Mouse (Mus musculus): Measurements from ENCODE around the gene Ccdc85c. TPM values are rescaled to one million over a fixed set of nuclear protein-coding genes. Genes with fewer than 3 reads are reported as not detected.

The Ccdc85c gene
- total and polyA plus RNA-seq, 3 experiments: 27.1 to 43.9 (median 39.2) TPM

DNA sequence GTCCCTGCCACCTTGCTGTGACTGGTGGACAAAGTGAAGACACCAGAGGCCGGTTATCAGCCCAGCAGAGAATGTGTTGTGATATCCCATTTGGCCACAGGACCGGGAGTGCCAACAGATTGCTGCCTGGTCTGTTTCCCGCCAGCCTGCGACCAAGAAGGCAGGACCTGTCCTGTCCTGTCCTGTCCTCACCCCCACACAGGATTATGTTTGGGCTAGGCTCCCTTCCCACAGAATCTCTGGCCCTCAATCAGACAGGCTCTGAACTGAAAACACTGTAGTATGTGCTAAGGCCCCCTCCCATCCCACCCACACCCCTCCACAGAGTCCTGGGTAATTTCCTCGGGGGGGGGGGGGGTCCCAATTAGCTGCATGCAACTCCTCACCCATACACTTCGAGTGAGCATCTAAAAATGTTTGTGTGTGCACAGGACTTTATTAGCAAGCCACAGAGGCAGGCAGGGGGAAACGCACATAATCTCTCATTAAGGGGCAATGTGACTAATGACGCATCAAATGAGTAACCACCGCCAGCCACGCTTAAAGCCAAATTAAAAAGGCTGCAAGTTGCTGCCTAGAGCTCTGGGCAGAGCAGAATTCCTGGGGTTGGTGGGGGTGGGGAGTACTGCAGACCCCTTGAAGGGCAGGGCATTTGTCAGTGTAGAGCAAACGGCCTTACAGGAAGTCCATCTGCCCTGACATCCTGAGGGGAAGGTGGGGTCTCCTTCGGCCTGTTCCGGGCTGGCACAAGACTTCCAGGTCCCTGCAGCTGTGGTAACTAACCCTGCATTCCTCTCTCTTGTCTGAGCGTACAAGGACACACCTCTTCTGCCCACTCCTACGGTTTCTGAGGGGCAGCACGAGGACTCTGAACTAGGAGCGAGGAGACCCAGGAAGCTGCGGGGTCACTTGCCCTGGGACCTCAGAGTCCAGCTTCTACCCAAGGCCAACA lies 61.9 kb downstream of the Ccdc85c start:
- WGBS: 54% methylated on average over 18 of the region's 18 CpGs
- H3K9ac ChIP-seq (ENCODE audit: low read depth, low read length): no peak overlapping the region

DNA sequence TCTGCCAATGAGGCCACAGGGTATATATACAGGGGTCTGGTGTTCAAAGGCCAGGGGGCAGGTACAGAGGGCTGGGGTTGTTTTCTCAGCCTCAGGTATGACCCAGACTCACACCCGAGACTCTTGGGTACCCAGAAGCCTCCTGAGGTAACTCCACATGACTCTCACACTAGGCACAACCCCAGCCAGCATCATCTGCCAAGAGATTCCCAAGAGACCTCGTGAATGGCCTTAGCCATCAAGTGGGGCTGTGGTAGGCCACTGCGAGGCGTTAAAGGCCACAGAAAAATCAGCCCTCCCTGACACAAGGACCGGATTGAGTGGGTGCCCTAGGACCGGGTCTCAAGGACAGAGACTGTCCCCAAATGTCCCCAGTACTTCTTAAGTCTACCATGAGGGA lies 62.7 kb downstream of the Ccdc85c start:
- WGBS: 50% methylated on average over 6 of the region's 6 CpGs
- H3K9ac ChIP-seq (ENCODE audit: low read depth, low read length): no peak overlapping the region

More for the DNA sequence above, 61.9 kb downstream of the Ccdc85c start:
- no peak for DNase-seq
- TF ChIP-seq EP300 (IDR thresholded peaks at IDR 0.05; ENCODE audit: insufficient read depth, low read depth, low read length): no peak
- TF ChIP-seq CTCF (IDR thresholded peaks at IDR 0.05): no peak
- TF ChIP-seq POLR2A (IDR thresholded peaks at IDR 0.05; ENCODE audit: insufficient read depth, low read depth, low read length): no peak
- Histone ChIP-seq H3K4me3 (no peak overlapping the region), H3K27ac (no peak overlapping the region), H3K27me3 (ENCODE audit: control insufficient read depth, insufficient read depth, low read length) (no peaks in the 10 kb centered on the region), H3K36me3 (ENCODE audit: control insufficient read depth, insufficient read depth, low read length) (no peaks in the 10 kb centered on the region), H3K4me1 (ENCODE audit: control insufficient read depth, insufficient read depth, low read length) (peaks cover 4% of the 10 kb centered on the region), H3K79me2 (replicated peaks; ENCODE audit: control insufficient read depth, insufficient read depth, low read length) (peaks cover 1% of the 10 kb centered on the region; the same call in 1 of the 2 replicates)
- intact Hi-C loops (cut with DNase I): no loop called here

DNA sequence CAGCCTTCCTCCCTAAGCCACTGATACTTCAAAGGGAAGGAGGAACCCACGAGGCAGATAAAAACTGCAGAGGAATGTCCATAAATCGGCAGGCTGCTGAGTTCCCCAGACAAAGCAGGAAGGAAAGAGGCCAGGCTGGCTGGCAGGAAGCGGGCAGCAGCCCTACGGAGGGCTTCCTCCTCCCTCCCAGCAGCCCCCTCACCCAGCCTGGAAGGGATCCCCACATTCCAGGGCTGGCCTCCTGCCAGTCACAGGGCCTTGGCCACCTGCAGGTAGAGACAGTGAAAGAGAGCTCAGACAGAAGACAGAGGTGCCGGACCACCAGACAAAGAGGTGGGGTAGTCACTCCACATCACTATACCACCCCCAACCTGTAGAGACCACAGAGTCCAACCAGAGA lies 63.2 kb downstream of the Ccdc85c start:
- intact Hi-C loops (cut with DNase I): no loop called here
- DNase-seq: no peak

More for the DNA sequence above, 62.7 kb downstream of the Ccdc85c start:
- no peak for DNase-seq
- Histone ChIP-seq H3K27me3 (ENCODE audit: control insufficient read depth, insufficient read depth, low read length) (no peaks in the 10 kb centered on the region), H3K36me3 (ENCODE audit: control insufficient read depth, insufficient read depth, low read length) (no peaks in the 10 kb centered on the region), H3K79me2 (replicated peaks; ENCODE audit: control insufficient read depth, insufficient read depth, low read length) (no peaks in the 10 kb centered on the region), H3K4me1 (ENCODE audit: control insufficient read depth, insufficient read depth, low read length) (peaks cover 4% of the 10 kb centered on the region), H3K27ac (no peak overlapping the region), H3K4me3 (no peak overlapping the region)
- intact Hi-C loops (cut with DNase I): no loop called here
- no peak for TF ChIP-seq POLR2A (IDR thresholded peaks at IDR 0.05; ENCODE audit: insufficient read depth, low read depth, low read length)
- no peak for TF ChIP-seq CTCF (IDR thresholded peaks at IDR 0.05)
- TF ChIP-seq EP300 (IDR thresholded peaks at IDR 0.05; ENCODE audit: insufficient read depth, low read depth, low read length): no peak

DNA sequence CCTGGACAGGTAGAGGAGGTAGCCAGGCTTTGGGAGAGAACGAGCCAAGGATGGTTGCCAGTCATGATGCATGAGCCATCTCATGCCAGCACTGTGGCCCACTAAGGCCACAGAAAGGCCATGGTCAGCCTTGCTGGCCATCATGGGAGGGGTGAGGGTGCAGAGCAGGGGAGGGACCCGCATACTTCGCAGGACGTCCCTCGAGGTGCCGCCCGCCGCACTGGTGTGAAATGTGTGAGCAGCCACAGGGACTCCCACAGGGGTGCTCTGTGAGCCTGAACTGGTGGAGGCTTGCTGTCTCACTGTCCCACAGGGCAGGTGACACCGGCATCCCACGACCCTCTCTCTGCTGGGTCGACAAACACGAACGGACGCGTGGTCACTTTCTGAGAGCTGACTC lies 64.6 kb downstream of the Ccdc85c start:
- no peak overlapping the region for H3K27ac ChIP-seq
- intact Hi-C loops (cut with DNase I): no loop called here
- H3K9ac ChIP-seq (ENCODE audit: low read depth, low read length): no peak overlapping the region
- no peaks in the 10 kb centered on the region for H3K27me3 ChIP-seq (ENCODE audit: control insufficient read depth, insufficient read depth, low read length)
- TF ChIP-seq POLR2A (IDR thresholded peaks at IDR 0.05; ENCODE audit: insufficient read depth, low read depth, low read length) (no peak), CTCF (IDR thresholded peaks at IDR 0.05) (no peak)
- H3K4me1 ChIP-seq (ENCODE audit: control insufficient read depth, insufficient read depth, low read length): peaks cover 4% of the 10 kb centered on the region
- no peak overlapping the region for H3K4me3 ChIP-seq
- H3K36me3 ChIP-seq (ENCODE audit: control insufficient read depth, insufficient read depth, low read length): no peaks in the 10 kb centered on the region
- WGBS: 94% methylated on average over 15 of the region's 15 CpGs
- no peaks in the 10 kb centered on the region for H3K79me2 ChIP-seq (replicated peaks; ENCODE audit: control insufficient read depth, insufficient read depth, low read length)
- no peak for DNase-seq

More for the DNA sequence above, 63.2 kb downstream of the Ccdc85c start:
- Histone ChIP-seq H3K79me2 (replicated peaks; ENCODE audit: control insufficient read depth, insufficient read depth, low read length) (no peaks in the 10 kb centered on the region), H3K9ac (ENCODE audit: low read depth, low read length) (no peak overlapping the region), H3K36me3 (ENCODE audit: control insufficient read depth, insufficient read depth, low read length) (no peaks in the 10 kb centered on the region), H3K4me3 (no peak overlapping the region), H3K27me3 (ENCODE audit: control insufficient read depth, insufficient read depth, low read length) (no peaks in the 10 kb centered on the region), H3K27ac (no peak overlapping the region), H3K4me1 (ENCODE audit: control insufficient read depth, insufficient read depth, low read length) (peaks cover 4% of the 10 kb centered on the region)
- WGBS: 42% methylated on average over 5 of the region's 5 CpGs
- TF ChIP-seq CTCF (IDR thresholded peaks at IDR 0.05) (no peak), EP300 (IDR thresholded peaks at IDR 0.05; ENCODE audit: insufficient read depth, low read depth, low read length) (no peak), POLR2A (IDR thresholded peaks at IDR 0.05; ENCODE audit: insufficient read depth, low read depth, low read length) (no peak)

DNA sequence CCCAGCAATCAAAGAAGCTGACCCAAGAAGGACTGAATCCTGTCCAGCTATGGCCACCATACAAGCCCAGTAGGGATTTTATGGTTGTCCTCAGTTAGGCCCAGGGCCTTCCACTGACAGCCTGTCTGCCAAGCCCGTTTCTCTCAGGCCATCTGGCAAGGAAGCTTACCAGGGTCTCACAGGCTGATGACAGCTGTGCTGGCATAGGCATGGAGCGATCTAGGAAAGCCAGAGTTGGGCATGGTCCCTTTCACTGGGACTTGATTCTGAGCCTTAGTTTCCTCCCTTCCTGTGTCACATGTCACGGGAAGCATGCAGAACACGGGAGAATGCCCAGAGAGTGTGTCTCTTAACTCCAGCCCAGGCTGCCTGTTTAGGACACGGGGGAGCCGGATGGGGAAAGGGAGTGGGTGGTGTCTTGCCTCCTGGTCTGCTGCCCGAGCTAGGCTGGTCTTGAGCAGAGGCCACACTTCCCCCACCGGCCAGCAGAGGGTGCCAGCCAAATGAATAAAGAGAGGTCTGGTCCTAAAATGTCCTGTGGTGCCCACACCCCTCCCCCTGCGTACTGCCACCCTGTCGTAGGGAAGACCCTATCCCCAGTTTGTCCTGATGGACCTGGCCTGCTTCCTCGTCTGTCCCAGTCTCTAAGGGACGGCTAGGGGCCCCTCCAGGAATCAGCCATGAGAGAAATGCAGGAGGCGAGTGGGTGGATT lies 66.3 kb downstream of the Ccdc85c start:
- WGBS: 18% methylated on average over 13 of the region's 13 CpGs
- H3K4me1 ChIP-seq (ENCODE audit: control insufficient read depth, insufficient read depth, low read length): peaks cover 3% of the 10 kb centered on the region
- intact Hi-C loops (cut with DNase I): loop anchor here (1.0 to 5.0 kb wide), 2 partner anchors 84 to 283 kb away; no protein-coding TSS in a partner anchor
- TF ChIP-seq CTCF (IDR thresholded peaks at IDR 0.05) (peak; percentile 92), POLR2A (IDR thresholded peaks at IDR 0.05; ENCODE audit: insufficient read depth, low read depth, low read length) (no peak), EP300 (IDR thresholded peaks at IDR 0.05; ENCODE audit: insufficient read depth, low read depth, low read length) (peak; percentile 73; the same call in 1 of the 2 replicates)
- H3K79me2 ChIP-seq (replicated peaks; ENCODE audit: control insufficient read depth, insufficient read depth, low read length): no peaks in the 10 kb centered on the region
- H3K36me3 ChIP-seq (ENCODE audit: control insufficient read depth, insufficient read depth, low read length): no peaks in the 10 kb centered on the region
- no peak overlapping the region for H3K27ac ChIP-seq
- H3K9ac ChIP-seq (ENCODE audit: low read depth, low read length): no peak overlapping the region
- no peak overlapping the region for H3K4me3 ChIP-seq
- no peaks in the 10 kb centered on the region for H3K27me3 ChIP-seq (ENCODE audit: control insufficient read depth, insufficient read depth, low read length)
- DNase-seq: peak; percentile 73 to 83

Data from heart, adult 2 months (tissue).